Mouse (Mus musculus) thymus, postnatal 25 days (tissue): ENCODE results near the gene Arrdc2.

Experiments used
- DNase-seq: peaks from one replicate; pipeline ENCODE4 v3.0.0; 2022

The Arrdc2 gene

DNA sequence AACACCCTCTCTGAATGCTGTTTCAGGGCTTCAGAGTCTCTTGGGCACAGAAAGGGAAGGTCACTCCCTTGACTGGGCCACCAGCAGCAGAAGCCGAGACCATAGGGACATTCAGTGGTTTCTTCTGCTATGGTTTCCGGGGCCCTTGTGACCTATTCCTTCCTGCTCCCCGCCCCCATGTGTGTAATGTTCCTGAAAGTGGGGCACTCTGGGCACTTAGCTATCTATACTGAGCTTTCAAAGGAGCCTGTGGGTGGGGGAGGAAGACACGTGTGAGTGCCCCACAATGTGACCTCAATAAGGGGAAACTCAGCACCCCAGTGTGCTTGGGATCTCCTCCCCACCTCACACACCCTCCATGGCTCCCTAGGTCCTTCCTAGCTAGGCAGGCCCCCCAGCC is 33.0 kb downstream of the Arrdc2 start:
- DNase-seq, result peak; percentile 84

DNA sequence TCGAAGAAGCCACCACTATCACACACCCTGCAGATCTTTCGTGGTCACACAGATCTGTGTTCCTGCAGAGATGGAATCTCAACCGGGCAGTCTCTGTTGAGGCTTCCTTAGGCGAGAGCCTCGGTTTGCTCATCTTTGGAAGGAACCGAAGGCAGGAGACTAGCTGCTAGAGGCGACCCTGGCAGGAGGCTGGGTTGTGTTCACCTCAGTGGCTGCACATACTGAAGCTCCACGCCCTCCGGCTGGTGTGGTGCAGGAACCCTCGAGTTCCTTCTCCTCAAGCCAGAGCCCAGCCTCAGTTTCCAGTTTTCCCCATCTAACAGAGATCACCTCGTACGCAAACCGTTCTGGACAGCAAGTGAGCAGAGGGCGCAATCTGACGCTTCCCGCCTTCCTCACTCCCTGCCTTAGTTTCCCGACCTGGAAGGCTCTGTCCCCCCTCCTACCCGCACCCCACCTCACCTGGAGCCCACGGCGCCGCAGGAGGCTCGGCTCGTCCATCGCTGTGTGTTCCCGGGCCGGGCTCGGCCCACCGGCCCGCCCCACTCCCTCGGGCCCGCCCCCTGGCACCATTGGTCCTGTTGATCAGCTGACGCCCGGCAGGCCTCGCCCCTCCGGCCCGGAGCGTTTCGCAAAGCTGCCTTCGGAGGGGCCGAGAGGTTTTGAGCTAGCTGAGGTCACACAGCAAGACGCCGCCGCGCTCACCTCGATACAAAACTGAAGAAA is 34.9 kb downstream of the Arrdc2 start, which contains the start of gene Mast3:
Gene Mast3, minus strand, starts transcription at position 574 of the 726 bp plus-strand sequence.
- peak; percentile 84 for DNase-seq

DNA sequence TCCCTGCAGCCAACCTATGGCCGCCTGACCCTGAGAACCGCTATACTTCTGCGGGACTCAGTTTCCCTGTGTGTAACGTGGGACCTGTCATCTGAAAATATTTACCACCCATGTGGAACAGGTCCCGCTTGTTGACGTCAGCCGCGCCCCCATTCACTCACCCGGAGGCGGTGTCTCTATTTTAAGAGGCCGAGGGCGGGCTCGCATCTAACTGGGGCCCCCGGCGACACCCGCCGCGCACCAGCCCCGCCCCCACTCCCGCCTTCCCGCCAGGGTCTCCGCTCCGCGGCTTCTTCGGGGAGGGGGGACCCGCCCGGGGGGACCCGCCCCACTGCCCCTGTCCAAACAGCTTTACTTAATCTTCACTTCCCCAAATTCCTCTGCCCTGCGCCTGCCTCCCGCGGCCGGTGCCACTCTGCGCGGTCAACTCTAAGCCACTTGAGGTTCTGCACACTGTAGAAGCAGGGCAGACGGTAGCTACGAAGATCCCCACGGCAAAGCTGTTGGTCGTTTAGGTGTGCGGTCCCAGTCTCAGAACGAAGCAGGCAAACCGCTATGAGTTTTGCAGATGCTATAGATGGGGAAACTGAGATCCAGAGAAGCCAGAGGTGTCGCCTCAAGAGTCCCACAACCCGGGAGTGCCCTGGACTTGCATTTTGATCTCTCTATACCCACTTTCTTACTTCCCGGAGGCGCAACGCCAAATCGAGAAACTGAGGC is 35.6 kb downstream of the Arrdc2 start:
- DNase-seq, result peak; percentile 88

DNA sequence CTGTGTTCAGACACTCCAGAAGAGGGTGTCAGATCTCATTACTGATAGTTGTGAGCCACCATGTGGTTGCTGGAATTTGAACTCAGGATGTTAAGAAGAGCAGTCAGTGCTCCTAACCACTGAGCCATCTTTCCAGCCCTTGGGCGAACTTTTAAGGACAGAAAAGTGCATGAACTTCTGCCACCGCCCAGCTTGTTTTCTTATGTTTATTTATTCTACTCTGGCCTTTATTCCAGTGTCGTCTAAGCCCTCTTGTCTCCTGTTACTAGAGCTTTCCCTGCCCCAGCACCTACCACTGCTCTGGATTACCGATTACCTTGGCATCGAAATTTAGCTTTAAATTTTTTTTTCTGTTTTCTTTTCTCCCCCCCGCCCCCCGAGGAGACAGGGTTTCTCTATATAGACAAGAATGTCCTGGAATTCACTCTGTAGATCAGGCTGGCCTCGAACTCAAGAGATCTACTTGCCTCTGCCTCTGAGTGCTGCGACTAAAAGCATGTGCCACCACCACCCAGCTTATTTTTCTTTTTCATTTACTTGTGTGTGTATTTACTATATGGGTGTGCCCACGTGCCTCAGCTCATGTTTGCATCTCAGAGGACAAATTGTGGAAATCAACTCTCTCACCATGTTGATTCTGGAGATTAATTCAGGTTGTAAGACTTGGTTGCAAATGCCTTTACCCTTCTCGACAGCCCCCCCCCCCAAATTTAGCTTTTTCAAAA is 36.6 kb downstream of the Arrdc2 start:
- no peak for DNase-seq

DNA sequence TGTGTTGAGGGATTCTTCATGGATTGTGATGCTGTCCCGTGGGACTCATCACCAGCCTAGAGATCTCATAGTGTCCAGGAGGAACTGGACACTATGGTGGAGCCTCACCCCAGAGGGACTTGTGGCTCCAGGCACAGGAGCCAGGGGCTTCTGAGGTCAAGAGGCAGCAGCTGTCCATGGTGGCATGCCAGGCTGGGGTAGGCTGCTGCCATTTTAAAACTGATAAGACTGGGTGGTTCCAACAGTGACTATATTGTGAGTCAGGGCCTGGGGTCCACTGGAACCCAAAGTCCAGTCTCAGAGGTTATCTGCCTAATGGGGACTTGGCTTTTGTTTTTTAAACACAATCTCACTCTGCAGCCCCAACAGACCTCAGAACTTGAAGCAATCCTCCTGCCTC is 37.7 kb downstream of the Arrdc2 start:
- no peak for DNase-seq

DNA sequence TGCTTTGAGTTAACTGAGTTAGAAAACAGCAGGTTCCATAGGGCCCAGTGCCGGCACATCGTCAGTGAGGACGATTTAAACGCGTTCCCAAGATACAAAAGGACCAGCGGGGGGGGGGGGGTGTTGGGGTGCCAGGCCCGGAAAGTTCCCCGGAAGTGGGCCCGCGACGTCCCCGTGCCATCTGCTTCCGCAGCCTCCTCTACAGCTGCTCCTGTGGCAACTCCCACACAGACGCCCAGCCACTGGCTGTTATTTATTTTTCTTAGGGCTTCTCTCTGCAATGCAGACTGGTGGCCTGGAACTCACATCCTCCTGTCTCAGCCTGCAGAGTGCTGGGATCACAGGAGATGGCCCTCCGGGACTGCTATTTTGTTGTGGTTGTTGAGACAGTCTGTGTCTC is 38.4 kb downstream of the Arrdc2 start:
- peak; percentile 76 for DNase-seq

DNA sequence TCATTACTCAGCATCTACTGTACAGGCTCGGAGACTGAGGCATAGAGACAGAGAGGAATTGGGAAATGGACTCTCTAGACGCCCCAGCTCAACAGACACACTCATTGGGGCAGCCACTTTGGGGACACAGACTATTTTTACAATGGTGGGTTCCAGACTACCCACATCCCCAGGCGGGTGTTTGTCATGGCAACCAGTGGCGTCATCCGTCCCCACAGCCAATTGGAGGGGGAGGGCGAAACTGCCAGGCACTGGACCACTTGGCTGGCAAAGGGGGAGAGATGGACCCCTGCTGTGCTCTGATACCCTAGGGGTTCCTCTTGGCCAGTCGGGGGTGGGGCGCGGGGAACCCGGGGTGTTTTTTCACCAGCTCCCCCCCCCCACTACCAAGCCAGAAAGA is 38.9 kb downstream of the Arrdc2 start:
- DNase-seq, result no peak

DNA sequence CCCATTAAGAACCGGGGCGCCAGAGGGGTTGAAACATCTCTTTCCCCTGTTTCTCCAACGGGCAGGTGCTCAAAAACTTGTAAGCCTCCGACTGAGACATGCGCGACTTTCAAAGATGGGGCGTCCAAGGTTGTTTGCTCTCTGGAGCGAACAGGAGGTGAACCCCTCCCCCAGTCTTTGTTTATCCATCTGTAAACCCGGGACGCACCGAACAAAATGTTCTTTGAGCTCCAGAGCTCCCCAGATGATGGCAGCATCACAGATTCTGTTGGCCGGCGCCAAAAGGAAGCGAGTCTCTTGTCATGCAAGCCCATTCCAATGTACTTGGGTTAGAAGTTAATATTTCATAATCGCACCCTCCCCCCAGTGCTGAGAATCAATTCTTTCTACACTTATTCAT is 41.2 kb downstream of the Arrdc2 start:
- DNase-seq, result no peak

DNA sequence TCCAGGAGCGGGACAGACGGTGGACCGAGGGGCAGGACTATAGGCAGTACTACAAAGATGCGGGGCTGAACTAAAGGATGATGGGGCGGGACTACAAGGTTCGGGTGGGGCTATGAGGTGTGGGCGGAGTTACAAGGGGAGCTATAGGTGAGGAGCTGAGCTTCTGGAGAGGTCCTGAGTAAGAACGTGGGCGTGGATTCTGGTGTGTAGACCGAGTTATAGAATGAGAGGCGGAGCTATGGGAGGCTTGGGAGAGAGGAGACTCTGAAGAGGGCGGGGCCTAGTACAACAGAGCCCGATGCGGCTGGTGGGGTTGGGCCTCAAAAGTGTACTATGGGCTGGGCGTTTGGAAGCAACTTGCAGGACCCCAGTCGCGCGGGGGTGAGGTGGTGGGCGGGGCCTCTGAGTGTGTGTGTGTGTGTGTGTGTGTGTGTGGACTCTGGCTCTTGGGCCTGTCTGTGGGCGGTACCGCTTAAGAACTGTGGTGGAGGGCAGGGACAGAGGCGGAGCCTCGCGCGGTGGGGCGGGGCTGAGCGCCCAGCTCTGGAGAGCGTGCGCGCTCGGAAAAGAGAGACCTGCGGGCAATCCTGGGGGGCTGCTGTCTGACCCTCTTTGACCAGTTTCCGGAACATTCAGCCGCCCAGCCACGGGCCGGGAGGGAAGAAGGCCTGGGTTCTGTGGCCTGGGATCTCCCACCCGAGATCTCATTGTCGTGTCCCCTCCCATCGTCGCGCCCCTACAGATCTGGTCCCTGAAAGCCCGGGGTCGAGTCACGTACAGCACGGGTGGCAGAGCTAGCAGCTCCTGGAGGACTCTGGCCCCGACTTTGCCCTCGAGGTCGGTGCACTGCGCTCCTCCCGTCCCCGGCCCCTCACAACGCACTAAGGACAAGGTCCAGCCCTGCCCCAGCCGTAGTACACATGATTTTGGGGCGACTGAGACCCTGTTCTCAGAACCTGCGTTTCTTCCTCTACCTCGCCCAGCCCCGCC is 42.1 kb downstream of the Arrdc2 start:
- DNase-seq, result peak; percentile 82

DNA sequence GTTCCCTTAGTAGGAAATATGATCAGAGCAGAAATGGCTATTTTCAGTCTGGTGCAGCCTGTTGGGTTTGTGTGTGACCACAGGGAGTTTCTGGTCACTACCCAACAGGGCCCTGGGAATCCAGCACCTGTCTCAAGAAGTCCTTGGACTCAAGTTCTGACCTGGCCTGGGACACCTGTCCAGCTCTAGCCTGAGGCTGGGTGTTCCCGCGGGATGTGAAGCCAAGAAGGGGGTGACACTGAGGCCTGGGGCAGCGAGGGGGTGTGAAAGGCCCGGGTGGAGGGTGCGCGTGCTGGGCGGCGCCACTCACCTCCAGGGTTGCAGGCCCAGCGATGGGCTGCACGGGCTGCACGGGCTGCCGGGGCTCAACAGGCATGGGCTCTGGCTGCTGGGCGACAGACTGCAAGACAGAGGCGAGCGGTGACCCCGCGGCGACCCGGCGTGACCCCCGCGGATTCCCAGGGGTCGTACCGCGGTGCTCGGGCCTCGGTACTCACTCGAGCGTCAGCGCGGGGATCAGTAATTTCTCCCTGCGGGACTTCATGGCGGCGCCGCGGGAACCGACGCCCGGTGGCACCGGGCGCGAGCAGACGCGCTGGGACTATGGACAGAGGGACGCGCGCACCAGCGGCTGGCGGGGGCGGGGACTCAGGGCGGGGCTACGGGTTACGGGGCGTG is 43.0 kb downstream of the Arrdc2 start:
- no peak for DNase-seq

DNA sequence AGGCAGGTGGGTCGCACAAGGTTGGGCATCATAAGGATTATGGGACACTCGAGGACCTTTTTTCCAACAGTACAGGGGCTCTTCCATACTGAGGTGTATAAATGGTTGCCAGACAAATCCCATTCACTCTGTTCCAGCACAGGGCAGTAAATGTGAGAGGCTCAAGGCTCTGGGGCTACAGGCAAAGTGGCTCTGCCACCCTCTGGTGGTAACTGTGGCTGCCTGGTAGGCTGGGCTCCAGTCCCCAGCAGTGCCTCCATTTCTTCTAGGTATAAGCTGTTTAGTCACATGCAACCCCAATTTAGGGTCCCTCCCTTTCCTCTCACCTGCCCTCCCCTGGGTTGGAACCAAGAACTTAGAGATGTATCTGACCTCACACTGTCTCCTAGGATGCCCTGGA is 44.1 kb downstream of the Arrdc2 start:
- DNase-seq, result no peak

DNA sequence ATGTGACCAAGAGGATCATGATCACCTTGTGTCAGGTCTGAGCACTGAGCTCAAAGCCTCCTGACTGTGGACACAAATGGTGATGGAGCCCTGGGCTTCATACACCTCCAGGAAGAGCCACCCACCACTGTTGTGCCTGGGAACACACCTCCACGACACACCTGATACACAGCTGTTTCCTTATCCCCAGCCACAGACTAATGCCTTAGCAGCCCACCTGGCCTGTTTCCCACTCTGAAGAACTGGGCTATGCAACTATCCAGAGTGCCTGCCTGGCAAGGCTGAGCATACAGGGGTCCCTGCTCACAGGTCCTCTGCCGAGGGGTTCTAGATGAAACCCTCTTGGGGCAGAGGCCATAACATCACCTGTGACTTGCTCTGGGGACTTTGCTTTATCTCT is 45.3 kb downstream of the Arrdc2 start:
- DNase-seq, result no peak

DNA sequence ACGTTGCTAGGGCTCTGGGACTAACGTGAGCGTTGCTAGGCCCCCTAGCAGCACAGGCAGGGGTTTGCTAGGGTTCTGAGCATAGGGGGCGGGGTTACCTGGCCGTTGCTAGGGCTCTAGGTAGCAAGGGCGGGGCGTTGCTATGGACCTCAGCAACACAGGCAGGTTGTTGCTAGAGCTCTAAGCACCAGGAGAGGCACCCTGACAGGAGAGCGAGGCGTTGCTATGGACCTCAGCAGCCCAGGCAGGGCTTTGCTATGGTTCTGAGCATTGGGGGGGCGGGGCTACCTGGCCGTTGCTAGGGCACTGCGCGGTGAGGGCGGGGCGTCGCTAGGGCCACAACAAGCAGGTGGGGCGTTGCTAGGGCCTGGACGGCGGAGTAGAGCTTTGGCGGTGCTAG is 46.8 kb downstream of the Arrdc2 start:
- no peak for DNase-seq

DNA sequence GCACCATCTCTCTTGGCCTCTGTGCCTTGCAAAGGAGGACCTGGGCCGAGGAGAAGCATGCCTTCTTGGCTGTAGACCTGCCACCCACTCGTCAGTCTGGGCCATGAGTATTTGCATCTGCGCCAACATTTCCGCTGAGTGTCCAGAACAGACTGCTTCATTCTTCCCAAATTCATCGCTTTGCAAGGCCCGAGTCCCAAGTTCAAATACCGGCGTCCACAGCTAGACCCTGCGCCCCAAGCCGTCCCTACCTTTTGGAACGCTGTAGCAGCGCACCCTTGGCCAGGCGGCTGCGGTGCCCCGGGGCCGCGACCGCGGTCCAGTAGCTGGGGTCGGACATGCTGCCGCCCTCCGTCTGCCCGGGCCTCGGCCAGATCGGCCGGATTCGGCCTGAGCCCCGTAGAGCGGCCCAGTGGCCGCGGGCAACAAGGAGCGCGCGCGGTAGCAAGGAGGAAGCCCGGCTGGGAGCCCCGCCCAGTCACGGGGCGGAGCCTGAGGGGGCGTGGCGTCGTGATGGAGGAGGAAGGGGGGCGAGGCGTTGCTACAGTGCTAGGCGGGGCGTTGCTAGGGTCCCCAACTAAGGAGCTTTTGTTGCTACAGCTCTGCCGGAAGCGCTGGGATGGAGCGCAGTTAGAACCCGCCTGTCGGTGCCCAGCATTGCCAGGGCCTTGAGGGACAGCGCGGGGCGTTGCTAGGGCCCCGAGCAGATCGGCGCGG is 47.4 kb downstream of the Arrdc2 start:
- peak; percentile 100 for DNase-seq

DNA sequence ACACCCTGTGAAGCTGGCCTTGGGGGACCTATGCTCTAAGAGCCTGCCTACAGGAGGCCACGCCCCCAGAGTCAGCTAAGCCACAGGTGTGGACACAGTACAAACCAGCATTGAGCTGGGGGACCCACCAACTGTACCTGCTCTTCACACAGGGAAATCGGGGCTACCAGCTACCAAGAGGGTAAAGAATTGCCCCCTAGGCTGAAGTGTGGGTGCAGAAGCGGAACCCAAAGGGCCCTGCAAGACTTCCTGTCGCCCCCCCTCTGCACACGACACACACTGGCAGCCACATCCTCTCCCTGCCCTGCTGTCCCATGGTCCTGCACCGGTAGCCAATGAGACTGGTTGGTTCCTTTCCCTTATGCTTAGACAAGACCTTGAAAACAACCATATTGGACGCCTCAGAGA is 48.2 kb downstream of the Arrdc2 start:
- DNase-seq, result peak; percentile 83

DNA sequence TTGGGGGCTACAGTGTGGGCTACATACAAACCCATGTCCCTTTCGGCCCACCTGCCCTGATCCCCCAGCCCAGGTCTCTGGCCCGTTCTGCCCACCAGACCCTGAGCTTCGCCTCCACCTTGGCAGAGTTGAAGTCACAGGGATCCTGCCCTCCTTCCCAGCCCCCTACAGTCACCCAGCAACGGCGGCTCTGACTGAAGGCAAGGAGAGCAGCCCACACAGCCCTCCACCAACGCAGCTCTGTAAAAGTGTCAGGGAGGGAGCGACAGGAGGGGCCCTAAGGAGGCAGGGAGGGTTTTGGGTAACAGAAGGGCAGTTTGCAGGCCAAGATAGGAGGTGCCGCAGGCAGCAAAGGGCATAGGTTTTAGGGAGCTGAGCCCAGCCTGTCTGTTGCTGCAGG is 48.7 kb downstream of the Arrdc2 start:
- no peak for DNase-seq

DNA sequence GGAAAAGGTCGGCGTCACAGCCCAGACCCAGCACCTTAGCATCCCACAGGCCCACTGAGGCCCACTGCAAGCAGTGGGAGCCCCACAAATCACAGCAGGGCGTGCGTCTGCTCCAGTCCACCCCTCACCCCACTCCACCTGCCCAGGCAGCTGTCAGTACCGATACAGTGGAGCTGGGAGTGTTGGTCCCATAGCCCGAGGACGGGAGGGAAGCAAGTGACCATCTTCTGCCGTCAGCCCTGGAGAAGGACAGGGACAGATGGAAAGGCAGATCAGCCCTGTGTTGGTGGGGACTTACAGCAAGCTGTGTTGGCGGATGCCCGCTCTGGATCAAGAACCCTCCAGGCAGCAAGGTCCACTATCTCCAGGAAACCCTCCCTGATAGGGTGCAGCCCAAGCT is 50.5 kb downstream of the Arrdc2 start:
- no peak for DNase-seq

DNA sequence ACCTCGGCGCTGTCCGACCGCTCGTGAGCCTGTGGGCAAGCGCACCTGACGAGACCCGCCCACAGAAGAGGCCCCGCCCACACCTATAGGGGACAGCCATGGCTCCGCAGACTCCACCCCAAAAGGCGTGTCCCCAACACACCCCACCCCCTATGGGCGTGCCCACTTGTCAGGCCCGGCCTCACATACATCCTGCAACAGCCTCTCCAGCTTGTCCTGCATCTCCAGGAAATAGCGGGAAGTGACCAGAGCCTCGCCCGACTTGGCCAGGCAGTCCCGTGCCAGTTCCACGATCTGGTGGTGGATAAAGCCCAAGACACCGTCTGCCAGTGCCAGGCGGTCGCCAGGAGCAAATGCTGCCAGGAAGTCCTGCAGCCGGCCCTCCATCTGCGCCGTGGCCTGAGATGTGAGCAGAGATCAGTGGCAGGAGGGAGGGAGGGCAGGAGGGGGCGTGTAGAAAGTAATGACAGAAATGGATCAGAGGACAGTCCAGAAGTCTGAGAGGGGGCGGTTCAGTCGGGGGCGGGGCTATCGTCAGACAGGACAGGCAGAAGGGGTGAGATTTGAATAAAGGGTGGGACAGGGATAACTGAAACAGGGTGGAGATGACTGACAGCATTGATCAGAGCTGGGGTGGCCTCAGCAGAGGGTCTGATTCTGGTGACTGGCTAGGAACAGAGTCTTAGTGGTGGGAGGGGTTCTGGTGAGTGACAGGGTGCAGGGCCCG is 51.4 kb downstream of the Arrdc2 start:
- DNase-seq, result no peak

DNA sequence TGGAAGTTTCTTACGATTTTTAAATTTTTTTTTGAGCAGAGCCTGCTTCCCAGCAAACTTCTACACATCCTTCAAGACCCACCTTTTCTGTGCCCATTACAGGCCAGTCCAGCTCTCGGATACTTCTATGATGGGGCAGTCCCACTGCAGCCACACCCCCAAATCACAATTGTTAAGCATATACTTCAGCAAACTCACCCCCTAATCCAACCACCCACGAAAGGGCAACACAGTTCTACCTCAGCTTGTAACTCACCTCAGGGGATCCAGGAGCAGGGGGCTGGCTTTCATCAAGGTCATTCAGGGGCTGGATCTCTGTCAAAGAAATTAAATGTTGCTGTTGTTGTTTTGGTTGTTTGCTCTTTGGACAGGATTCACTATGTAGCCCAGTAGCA is 52.5 kb downstream of the Arrdc2 start:
- no peak for DNase-seq

DNA sequence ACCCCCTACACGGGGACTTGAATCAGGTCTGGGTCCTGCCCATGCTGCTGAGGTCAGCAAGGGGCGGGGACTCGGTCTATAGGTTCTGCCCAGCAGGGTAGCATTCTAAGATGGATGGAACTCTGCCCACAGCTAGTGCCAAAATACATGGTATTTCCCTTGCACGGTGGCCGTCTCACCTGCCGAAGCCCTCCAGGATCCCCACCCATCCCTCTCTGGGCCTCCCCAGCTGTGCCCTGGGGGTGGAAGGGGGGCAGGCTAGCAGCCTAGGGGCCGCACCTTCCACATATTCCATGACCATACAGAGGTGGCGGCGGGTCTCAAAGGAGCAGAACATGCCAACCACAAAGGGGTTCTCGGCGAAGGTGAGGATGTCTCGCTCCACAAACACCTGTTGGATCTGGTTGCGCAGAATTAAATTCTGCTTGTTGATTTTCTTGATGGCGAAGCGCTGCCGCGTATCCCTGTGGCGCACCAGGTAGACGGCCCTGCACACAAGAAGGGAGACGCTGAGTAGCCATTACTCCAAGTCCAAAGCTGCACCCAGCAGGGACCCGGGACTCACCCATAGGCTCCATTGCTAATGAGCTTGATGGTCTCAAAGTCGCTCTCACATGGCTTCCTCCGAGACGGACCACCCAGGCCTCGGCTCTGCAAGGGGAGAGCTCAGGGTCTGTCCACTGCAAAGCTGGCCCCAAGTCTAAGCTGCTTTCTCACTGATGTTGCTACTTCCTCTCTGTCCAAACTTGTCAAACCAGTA is 53.0 kb downstream of the Arrdc2 start:
- no peak for DNase-seq
